Mouse (Mus musculus): ENCODE measurements around the gene Spi1.

The Spi1 gene

DNA sequence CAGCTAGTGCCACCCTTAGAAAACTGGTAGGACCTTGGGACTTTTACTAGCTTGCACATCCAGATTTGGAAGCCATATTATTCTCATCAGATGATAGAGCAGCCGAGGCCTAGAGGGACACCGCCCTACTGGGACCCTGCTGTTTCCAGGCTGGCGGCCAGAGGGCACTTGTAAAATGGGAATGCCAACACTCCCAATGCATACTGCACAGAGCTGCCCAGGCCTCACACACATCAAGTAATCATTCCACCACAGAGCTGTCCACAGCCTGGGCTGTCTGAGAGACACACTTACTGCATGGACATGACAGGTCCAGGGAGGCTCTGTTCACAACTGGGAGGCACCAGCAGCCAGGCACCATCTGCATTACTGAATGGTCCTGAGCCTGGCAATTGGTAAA is 15.7 kb upstream of the Spi1 start:
- CTCF ChIA-PET: interaction anchor here (0.6 to 1.4 kb wide), 3 partner anchors 10 to 68 kb away, joined by 3 to 4 read pairs (median 3); no protein-coding TSS in a partner anchor

DNA sequence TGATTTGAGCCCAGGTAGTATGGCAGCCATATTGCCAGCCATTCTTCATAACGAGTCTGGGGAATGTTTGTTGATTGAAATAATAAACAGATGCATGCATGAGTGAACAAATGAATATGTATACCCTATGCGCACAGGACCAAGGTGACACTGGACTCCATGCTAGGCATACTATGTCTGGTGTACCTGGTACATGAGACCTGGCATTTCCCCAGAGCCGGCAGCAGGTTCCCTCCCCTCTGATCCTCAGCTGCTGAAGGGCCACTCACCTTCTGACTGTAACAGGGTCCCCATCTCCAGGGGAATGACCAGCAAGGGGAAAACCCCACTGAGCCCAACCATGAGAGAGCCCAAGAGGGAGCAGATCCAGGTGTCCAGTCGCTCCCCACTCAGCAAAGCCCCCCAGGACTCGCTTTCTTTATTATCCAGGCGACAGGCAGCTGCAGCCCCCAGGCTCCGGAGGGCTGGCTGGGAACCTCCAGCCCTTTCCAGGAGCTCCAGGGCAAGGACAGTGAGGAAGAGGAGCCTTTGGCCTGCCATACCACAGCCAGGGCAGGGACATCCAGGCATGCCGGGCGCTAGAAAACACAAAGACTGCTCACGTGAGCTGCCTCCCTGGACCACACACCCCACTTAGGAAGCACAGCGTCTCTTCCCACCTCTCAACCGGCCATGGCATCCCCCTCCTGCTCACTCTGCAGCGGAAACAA is 13.9 kb upstream of the Spi1 start:
- CTCF ChIA-PET: no interaction called here

DNA sequence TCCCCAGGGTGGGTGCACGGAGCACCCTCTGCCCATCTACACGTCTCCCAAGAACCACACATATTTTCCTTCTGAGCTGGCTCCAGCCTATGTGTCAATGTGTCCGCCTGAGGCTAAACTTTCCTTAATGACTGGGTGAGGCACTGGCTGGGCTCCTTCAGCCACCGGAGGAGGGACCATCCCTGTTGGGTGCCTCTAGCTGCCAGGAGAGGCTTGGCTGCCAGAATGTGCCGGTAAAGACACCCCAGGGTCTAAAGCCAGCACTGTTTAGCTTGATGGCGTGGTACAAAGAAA is 13.4 kb upstream of the Spi1 start:
- CTCF ChIA-PET: no interaction called here

DNA sequence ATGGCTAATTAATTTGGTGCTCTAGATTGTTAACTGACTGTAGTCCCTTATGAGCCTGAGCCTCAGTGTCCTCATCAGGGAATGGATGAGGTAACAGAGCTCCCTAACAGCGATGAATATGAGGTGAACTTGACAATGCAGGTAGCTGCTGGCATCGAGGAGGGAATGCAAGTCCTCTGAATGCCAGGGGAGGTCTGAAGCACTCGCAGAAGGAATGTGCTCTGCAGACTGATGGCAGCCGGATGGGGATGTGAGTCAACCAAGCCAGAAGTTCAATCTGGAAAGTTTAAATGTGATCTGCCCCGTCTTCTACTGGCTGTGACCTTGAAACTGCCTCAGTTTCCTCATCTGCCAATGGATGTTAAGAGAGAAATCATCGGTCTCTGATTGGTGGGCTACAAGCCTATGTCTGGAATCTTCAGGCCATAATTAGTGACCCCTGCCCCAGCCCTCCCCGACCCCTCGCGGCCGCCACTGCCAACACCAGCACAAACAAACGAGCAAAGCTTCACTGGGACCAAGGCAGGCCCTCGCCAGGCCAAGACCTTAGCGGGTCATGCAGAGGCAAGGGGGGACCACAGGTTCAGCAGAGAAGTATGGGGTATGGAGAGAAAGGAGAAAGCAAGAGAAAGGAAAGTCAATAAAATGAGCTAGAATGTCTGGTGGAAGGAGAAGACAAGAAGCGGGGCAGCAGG is 12.7 kb upstream of the Spi1 start:
- CTCF ChIA-PET: no interaction called here

GRCm38 (mm10) chr2:91070076-91070800 is 12.0 kb upstream of the Spi1 start, which contains the start of gene Slc39a13:
Gene Slc39a13, minus strand, starts transcription at chr2:91070417.
- CTCF ChIA-PET: interaction anchor here (1.4 kb wide), 1 partner anchor 27 kb away, joined by 5 read pairs; no protein-coding TSS in a partner anchor

- CTCF ChIA-PET: interaction anchor here (1.4 kb wide), 1 partner anchor 26 kb away, joined by 5 read pairs; no protein-coding TSS in a partner anchor
Measured at GRCm38 (mm10) chr2:91071059-91071458, 11.1 kb upstream of the Spi1 start.

DNA sequence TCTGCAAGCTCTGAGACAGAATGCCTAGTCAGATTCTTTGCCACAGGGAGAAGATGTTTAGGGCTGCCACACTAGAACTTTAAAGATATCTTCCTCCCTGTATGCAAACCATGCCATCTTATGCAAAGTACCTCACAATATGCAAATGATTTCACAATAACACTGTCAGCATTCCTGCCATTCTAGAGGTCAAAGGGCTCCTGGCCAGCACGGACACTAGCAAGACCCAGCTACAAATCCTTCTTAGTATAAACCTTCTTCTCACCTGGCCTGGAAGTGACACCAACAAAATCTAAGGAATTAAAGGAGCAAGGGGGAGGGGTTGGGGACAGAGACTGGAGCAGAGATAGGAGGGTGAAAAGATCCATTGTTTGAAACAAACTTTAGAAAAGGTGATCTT is 10.1 kb upstream of the Spi1 start:
- CTCF ChIA-PET: interaction anchor here (0.7 kb wide), 1 partner anchor 110 kb away, joined by 5 read pairs; no protein-coding TSS in a partner anchor

DNA sequence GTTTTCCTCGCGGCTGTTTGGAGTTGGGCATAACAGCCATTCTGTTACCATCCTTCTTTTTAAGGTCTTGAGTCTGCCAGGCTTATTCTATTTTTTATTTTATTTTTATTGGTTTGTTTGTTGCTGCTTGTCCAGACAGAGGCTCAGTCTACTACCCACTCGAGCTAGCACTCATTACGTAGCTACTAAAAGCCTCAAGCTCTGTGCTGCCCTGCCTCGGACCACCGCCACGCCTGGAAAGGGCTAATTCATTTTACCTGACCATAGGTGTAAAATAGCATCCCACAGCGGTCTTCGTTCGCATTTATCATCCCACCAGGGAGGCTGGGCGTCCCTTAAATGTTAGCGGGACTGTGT is 4.3 kb upstream of the Spi1 start:
- CTCF ChIA-PET: interaction anchor here (0.8 kb wide), 1 partner anchor 161 kb away, joined by 6 read pairs; no protein-coding TSS in a partner anchor

DNA sequence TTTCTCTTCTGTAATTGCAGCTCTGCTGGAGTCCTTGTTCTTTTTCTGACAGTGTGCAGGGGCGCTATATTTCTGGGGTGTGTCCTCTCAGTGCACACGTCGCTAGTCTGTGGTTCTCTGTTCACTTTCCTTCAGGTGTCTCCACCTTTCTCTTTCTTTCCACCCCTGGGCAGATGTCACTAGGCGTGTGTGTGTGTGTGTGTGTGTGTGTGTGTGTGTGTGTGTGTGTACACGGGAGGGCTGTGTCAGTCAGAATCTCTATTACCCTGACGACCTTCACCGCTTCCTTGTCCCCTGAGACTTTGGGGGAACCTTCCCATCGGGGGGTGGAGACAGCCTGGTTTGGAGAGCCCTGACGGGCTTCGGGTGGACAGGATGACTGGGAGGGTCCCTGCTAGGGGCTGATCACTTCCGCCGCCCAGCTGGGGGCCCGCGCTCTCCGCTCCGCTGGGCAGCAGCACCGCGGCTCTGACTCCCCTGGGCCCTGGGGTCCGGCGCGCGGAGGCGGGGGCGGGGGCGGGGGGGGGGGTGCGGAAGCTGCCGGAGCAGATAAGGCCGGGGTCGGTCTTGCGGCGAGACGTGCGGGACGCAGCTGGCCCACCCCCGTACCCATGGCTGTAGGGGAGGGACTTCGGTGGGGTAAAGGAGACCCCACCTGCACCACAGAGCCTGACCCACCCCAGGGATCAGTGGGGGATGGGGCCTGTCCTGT is 3.7 kb upstream of the Spi1 start:
- CTCF ChIA-PET: interaction anchor here (0.6 to 0.8 kb wide), 2 partner anchors 160 to 324 kb away, joined by 6 to 7 read pairs; no protein-coding TSS in a partner anchor

DNA sequence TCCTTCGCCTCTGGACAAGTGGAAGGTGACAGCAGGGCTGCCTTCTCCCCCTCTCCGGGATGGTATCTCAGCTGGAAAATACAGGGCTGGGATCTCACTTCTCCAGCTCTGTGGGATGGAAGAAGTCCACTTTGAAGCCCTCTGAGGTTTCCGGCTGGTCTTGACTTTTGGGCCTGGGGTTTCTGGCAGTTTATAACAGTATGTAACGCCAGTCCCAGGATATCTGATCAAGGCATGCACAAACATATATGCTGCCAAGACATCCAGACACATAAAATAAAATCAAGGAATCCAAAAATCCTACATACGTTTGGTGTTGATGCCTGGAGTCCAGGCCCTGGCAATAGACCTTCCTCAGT is 3.2 kb upstream of the Spi1 start:
- CTCF ChIA-PET: interaction anchor here (0.6 kb wide), 1 partner anchor 325 kb away, joined by 7 read pairs; no protein-coding TSS in a partner anchor

- CTCF ChIA-PET: interaction anchor here (1.9 kb wide), 1 partner anchor 10 kb away, joined by 7 read pairs; no protein-coding TSS in a partner anchor
Measured at GRCm38 (mm10) chr2:91080784-91081513, 1.2 kb upstream of the Spi1 start.

DNA sequence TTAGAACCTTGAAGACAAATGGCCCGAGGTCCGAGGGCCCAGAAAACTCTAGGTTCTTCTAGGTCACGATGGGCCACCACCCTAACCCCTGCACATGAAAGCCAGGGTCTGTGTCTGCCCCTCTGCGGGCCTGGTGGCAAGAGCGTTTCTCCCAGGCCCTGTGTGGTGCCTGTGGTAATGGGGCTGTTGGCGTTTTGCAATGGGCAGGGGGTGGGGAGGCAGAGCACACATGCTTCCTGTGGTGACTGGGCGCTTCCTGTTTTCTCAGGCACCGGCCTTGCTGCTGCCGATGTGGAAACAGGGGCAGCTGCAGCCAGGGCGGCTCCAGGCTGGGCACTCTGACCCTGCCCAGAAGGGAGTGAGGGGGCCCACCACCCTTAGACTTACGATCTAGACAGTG is 654 bp downstream of the Spi1 start:
- CTCF ChIA-PET: no interaction called here

DNA sequence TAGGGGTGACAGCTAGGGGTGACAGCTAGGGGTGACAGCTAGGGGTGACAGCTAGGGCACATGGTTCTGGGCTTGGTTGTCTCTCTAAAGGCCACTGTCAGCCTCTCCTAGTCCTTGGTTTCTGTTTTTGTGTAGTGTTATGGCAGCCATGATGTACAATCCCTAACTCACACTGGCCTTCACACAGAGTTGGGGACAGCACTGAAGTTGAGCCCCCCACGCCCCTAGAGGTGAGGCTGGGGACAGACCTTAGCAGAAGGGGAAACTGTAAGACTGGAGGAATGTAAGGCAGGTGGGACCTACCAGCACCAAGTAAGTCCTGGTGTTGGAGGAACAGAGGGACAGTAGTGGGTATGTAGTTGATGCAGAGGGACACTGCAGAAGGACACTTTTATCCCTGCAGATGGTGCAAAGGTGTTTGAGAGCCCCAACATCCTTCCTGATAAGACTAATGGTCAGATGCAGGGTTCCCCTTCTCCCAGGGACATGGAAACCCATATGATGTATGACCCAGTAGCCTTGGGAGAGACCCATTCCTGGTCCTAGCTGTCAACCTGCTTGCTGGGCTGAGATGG is 1.3 kb downstream of the Spi1 start:
- CTCF ChIA-PET: interaction anchor here (1.0 kb wide), 1 partner anchor 14 kb away, joined by 3 read pairs; no protein-coding TSS in a partner anchor

DNA sequence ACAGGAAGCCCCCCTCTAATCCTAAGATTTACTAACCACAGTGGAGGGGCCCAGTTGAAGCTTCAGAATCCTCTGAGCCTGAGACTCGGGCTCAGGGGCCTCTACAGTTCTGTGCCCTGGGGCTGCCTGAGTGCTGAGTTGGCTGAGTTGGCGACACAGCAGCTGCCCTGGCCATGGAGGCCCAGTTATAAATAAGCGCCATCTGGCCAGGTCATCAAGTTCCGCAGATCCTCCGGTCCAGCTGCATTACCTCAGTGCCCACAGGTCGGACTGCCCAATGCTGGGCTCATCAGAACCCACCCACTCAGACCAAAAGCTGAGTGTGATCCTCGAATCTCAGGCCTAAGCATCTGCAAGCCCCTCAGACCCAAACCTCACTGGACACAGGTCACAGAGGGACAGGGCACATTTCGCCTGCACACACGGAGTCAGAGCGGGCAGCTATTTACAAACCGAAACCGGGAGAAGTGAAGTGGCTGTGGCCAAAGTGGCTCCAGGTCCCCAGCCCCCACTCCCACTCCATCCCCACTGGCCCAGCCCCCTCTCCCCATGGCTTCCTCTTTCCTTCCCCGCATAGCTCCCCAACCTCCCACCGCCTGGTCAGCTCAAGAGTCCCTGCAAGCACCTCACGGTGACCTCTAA is 2.1 kb downstream of the Spi1 start:
- CTCF ChIA-PET: interaction anchor here (1.0 kb wide), 1 partner anchor 13 kb away, joined by 3 read pairs; no protein-coding TSS in a partner anchor

GRCm38 (mm10) chr2:91085494-91086391 is 3.6 kb downstream of the Spi1 start:
- CTCF ChIA-PET: no interaction called here

- CTCF ChIA-PET: no interaction called here
Measured at GRCm38 (mm10) chr2:91086392-91087237, 4.4 kb downstream of the Spi1 start.

- CTCF ChIA-PET: interaction anchor here (0.7 kb wide), 2 partner anchors 62 to 86 kb away, joined by 4 to 6 read pairs; no protein-coding TSS in a partner anchor
Measured at GRCm38 (mm10) chr2:91087453-91087852, 5.3 kb downstream of the Spi1 start.

- CTCF ChIA-PET: no interaction called here
Measured at GRCm38 (mm10) chr2:91088987-91089386, 6.8 kb downstream of the Spi1 start.
